Mouse (Mus musculus): ENCODE data around the gene Wnt2b. TPM values are rescaled to one million over a fixed set of nuclear protein-coding genes. Genes with fewer than 3 reads are reported as not detected.

Gene Wnt2b
- polyA plus RNA-seq, 1 experiment, result 0.97 TPM

GRCm38 (mm10) chr3:104940691-104941090 lies 21.0 kb downstream of the Wnt2b start:
- no peaks in the 10 kb centered on the region for H3K4me1 ChIP-seq (ENCODE audit: control insufficient read depth, insufficient read depth, low read length)
- WGBS, result 66% methylated on average over 6 of the region's 6 CpGs
- no peak overlapping the region for H3K27ac ChIP-seq (ENCODE audit: insufficient read depth, low read depth, low read length)
- H3K36me3 ChIP-seq (ENCODE audit: control insufficient read depth, insufficient read depth, low read length), result no peaks in the 10 kb centered on the region; the same call in 1 of the 2 replicates
- no peak for DNase-seq
- no peak overlapping the region for H3K4me3 ChIP-seq (ENCODE audit: insufficient read depth, low read depth, low read length)
- H3K27me3 ChIP-seq (replicated peaks; ENCODE audit: control insufficient read depth, insufficient read depth, low read length), result no peaks in the 10 kb centered on the region
- TF ChIP-seq POLR2A (IDR thresholded peaks at IDR 0.05; ENCODE audit: low read depth, low read length), result no peak
- TF ChIP-seq CTCF (conservative IDR thresholded peaks at IDR 0.05; ENCODE audit: insufficient read depth, insufficient read length, low read depth, low read length), result no peak

GRCm38 (mm10) chr3:104938327-104938726 lies 23.4 kb downstream of the Wnt2b start:
- DNase-seq, result no peak
- Histone ChIP-seq H3K4me3 (ENCODE audit: insufficient read depth, low read depth, low read length) (no peak overlapping the region), H3K36me3 (ENCODE audit: control insufficient read depth, insufficient read depth, low read length) (no peaks in the 10 kb centered on the region; the same call in 1 of the 2 replicates), H3K4me1 (ENCODE audit: control insufficient read depth, insufficient read depth, low read length) (no peaks in the 10 kb centered on the region), H3K27ac (ENCODE audit: insufficient read depth, low read depth, low read length) (no peak overlapping the region), H3K27me3 (replicated peaks; ENCODE audit: control insufficient read depth, insufficient read depth, low read length) (no peaks in the 10 kb centered on the region)
- WGBS, result 78% methylated on average over 4 of the region's 4 CpGs
- TF ChIP-seq POLR2A (IDR thresholded peaks at IDR 0.05; ENCODE audit: low read depth, low read length) (no peak), CTCF (conservative IDR thresholded peaks at IDR 0.05; ENCODE audit: insufficient read depth, insufficient read length, low read depth, low read length) (no peak)

DNA sequence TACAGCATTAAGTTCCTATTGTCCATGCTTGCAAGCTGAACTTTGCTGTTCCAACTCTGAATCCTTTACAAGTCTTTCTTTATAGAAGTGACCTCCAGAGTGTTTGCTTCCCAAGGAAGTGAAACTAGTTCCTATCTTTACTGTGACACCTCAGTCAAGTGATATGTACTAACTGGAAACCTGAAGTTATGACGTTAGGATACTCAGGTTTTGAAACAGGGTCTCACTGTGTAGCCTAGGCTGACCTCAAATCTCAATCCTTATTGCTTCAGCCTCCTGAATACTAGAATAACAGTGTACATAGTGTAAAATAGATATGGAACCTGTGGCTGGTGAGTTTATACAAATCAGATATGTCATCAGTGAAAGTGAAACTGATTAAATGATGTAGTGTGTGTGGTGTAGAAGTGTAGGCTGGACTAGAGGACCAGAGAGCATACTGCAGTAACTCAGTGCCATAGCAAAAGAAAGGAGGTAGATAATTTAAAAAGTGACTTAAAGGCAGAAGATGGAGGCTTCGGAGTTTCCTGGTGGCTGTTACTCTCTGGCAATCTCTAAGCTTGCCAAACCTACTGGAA lies 23.9 kb downstream of the Wnt2b start:
- Histone ChIP-seq H3K27me3 (replicated peaks; ENCODE audit: control insufficient read depth, insufficient read depth, low read length) (no peaks in the 10 kb centered on the region), H3K27ac (ENCODE audit: insufficient read depth, low read depth, low read length) (no peak overlapping the region), H3K4me3 (ENCODE audit: insufficient read depth, low read depth, low read length) (no peak overlapping the region), H3K4me1 (ENCODE audit: control insufficient read depth, insufficient read depth, low read length) (no peaks in the 10 kb centered on the region), H3K36me3 (ENCODE audit: control insufficient read depth, insufficient read depth, low read length) (no peaks in the 10 kb centered on the region; the same call in 1 of the 2 replicates)
- DNase-seq, result no peak
- TF ChIP-seq CTCF (conservative IDR thresholded peaks at IDR 0.05; ENCODE audit: insufficient read depth, insufficient read length, low read depth, low read length), result no peak
- no peak for TF ChIP-seq POLR2A (IDR thresholded peaks at IDR 0.05; ENCODE audit: low read depth, low read length)
- WGBS, result 81% methylated on average over 2 of the region's 2 CpGs

- Histone ChIP-seq H3K36me3 (ENCODE audit: control insufficient read depth, insufficient read depth, low read length) (no peaks in the 10 kb centered on the region; the same call in 1 of the 2 replicates), H3K27me3 (replicated peaks; ENCODE audit: control insufficient read depth, insufficient read depth, low read length) (no peaks in the 10 kb centered on the region), H3K27ac (ENCODE audit: insufficient read depth, low read depth, low read length) (no peak overlapping the region), H3K4me3 (ENCODE audit: insufficient read depth, low read depth, low read length) (no peak overlapping the region), H3K4me1 (ENCODE audit: control insufficient read depth, insufficient read depth, low read length) (no peaks in the 10 kb centered on the region)
- no peak for TF ChIP-seq CTCF (conservative IDR thresholded peaks at IDR 0.05; ENCODE audit: insufficient read depth, insufficient read length, low read depth, low read length)
- no peak for TF ChIP-seq POLR2A (IDR thresholded peaks at IDR 0.05; ENCODE audit: low read depth, low read length)
- no peak for DNase-seq
- 96% methylated on average over 6 of the region's 6 CpGs for WGBS
Observed at GRCm38 (mm10) chr3:104929385-104929784, 32.3 kb downstream of the Wnt2b start.

GRCm38 (mm10) chr3:104914986-104915385 lies 46.7 kb downstream of the Wnt2b start:
- Histone ChIP-seq H3K36me3 (ENCODE audit: control insufficient read depth, insufficient read depth, low read length) (no peaks in the 10 kb centered on the region), H3K27me3 (replicated peaks; ENCODE audit: control insufficient read depth, insufficient read depth, low read length) (no peaks in the 10 kb centered on the region), H3K4me1 (ENCODE audit: control insufficient read depth, insufficient read depth, low read length) (no peaks in the 10 kb centered on the region), H3K4me3 (ENCODE audit: insufficient read depth, low read depth, low read length) (no peak overlapping the region), H3K27ac (ENCODE audit: insufficient read depth, low read depth, low read length) (no peak overlapping the region)
- TF ChIP-seq CTCF (conservative IDR thresholded peaks at IDR 0.05; ENCODE audit: insufficient read depth, insufficient read length, low read depth, low read length) (no peak), POLR2A (IDR thresholded peaks at IDR 0.05; ENCODE audit: low read depth, low read length) (no peak)
- WGBS, result 60% methylated on average over 3 of the region's 3 CpGs
- no peak for DNase-seq

DNA sequence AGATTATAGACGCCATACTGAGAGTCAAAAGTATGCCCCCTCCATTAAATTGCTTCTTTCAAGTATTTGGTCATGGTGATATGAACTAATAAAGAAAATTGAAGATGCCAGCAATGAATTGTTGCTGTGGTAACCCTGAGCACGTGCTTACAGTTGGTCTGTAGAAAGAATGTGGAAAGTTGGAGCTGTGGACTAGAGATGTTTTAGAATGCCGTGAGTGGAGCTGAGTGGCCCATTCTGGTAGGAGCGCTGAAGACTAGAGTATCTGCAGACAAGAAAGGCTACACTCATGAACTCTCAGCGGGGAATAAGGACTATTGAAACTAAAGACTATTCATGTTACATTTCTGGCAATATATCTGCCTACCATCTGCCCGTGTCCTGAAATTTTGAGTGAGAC lies 52.5 kb downstream of the Wnt2b start:
- 95% methylated on average over 6 of the region's 6 CpGs for WGBS
- no peak for DNase-seq
- H3K4me3 ChIP-seq (ENCODE audit: insufficient read depth, low read depth, low read length), result no peak overlapping the region
- TF ChIP-seq POLR2A (IDR thresholded peaks at IDR 0.05; ENCODE audit: low read depth, low read length) (no peak), CTCF (conservative IDR thresholded peaks at IDR 0.05; ENCODE audit: insufficient read depth, insufficient read length, low read depth, low read length) (no peak)
- H3K4me1 ChIP-seq (ENCODE audit: control insufficient read depth, insufficient read depth, low read length), result no peaks in the 10 kb centered on the region
- peaks cover 2% of the 10 kb centered on the region; the same call in 1 of the 2 replicates for H3K36me3 ChIP-seq (ENCODE audit: control insufficient read depth, insufficient read depth, low read length)
- H3K27ac ChIP-seq (ENCODE audit: insufficient read depth, low read depth, low read length), result no peak overlapping the region
- H3K27me3 ChIP-seq (replicated peaks; ENCODE audit: control insufficient read depth, insufficient read depth, low read length), result no peaks in the 10 kb centered on the region

DNA sequence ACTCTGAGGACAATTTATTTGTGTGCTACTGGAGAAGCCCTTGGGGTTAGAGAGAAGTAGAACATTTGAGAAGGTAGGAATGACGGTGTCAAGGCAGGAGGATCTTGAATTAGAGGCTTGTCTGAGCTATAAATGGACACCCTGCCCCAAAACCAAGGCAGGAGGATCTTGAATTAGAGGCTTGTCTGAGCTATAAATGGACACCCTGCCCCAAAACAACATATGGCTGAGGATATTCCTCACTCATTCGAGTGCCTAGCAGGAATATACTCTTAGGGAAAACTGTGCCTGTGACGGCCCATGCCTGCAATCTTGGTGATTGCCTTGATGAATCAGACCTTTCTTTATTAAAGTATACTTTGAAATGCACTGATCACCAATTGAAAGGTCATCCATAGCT lies 55.7 kb downstream of the Wnt2b start:
- TF ChIP-seq POLR2A (IDR thresholded peaks at IDR 0.05; ENCODE audit: low read depth, low read length) (no peak), CTCF (conservative IDR thresholded peaks at IDR 0.05; ENCODE audit: insufficient read depth, insufficient read length, low read depth, low read length) (no peak)
- no peak for DNase-seq
- Histone ChIP-seq H3K36me3 (ENCODE audit: control insufficient read depth, insufficient read depth, low read length) (peaks cover 2% of the 10 kb centered on the region; the same call in 1 of the 2 replicates), H3K4me1 (ENCODE audit: control insufficient read depth, insufficient read depth, low read length) (no peaks in the 10 kb centered on the region), H3K27ac (ENCODE audit: insufficient read depth, low read depth, low read length) (no peak overlapping the region), H3K27me3 (replicated peaks; ENCODE audit: control insufficient read depth, insufficient read depth, low read length) (no peaks in the 10 kb centered on the region), H3K4me3 (ENCODE audit: insufficient read depth, low read depth, low read length) (no peak overlapping the region)
- WGBS, result 79% methylated on average over 3 of the region's 3 CpGs

Measured in kidney, adult 2 months (tissue).